In genomic region chr4:102569950-102570765, GRCm38 (mm10) we compare ENCODE assay signal across 7 mouse cellular contexts.
A peak's percentile ranks its signal among the peaks of the same experiment; 100 is the strongest.
DNase-seq lines count a peak whose midpoint lies in the region; ATAC-seq lines count a peak whose summit lies in the region.

No protein-coding gene starts in this region.

- DNase-seq in R1 (ENCODE audit: low read depth, low spot score) = peak; percentile 2
- DNase-seq in c-Kit-positive CD71-positive TER-119-positive erythroid progenitor cells, embryonic 14.5 days (ENCODE audit: low spot score) = peak; percentile 65
- peak; percentile 55 for DNase-seq in hindbrain, embryonic 11.5 days (ENCODE audit: low spot score)
- DNase-seq in spleen, postnatal 4 days (ENCODE audit: low spot score in 2 of 2) = peak; percentile 56 to 80

- H3K9ac ChIP-seq in forebrain, embryonic 15.5 days (replicated peaks) = peak overlapping the region; percentile 39
- peak overlapping the region; percentile 58 for H3K9ac ChIP-seq in hindbrain, embryonic 11.5 days (ENCODE audit: low read depth, low read length)
- peak overlapping the region; percentile 79 for H3K9ac ChIP-seq in limb, embryonic 13.5 days
- peak overlapping the region; percentile 65 for H3K9ac ChIP-seq in midbrain, embryonic 13.5 days (replicated peaks)

- H3K9me3 ChIP-seq in forebrain, embryonic 15.5 days = no peaks in the 10 kb centered on the region
- H3K9me3 ChIP-seq in hindbrain, embryonic 11.5 days (ENCODE audit: control insufficient read depth, low read length) = no peaks in the 10 kb centered on the region
- H3K9me3 ChIP-seq in limb, embryonic 13.5 days = no peaks in the 10 kb centered on the region
- no peaks in the 10 kb centered on the region for H3K9me3 ChIP-seq in midbrain, embryonic 13.5 days

- peak; percentile 77 for ATAC-seq in forebrain, embryonic 15.5 days (replicated peaks)
- peak; percentile 74 for ATAC-seq in hindbrain, embryonic 11.5 days (ENCODE audit: low FRiP score)
- peak; percentile 78 for ATAC-seq in limb, embryonic 13.5 days (ENCODE audit: low FRiP score, low read depth)
- peak; percentile 64 for ATAC-seq in midbrain, embryonic 13.5 days

- H3K4me2 ChIP-seq in forebrain, embryonic 15.5 days (replicated peaks) = peak overlapping the region; percentile 67
- peak overlapping the region; percentile 72 for H3K4me2 ChIP-seq in hindbrain, embryonic 11.5 days (replicated peaks; ENCODE audit: low read depth, low read length)
- peak overlapping the region; percentile 85 for H3K4me2 ChIP-seq in limb, embryonic 13.5 days (replicated peaks)
- peak overlapping the region; percentile 69 for H3K4me2 ChIP-seq in midbrain, embryonic 13.5 days (replicated peaks)

- H3K36me3 ChIP-seq in forebrain, embryonic 15.5 days = no peaks in the 10 kb centered on the region
- H3K36me3 ChIP-seq in hindbrain, embryonic 11.5 days (ENCODE audit: control insufficient read depth, insufficient read depth, low read length) = no peaks in the 10 kb centered on the region
- H3K36me3 ChIP-seq in limb, embryonic 13.5 days = no peaks in the 10 kb centered on the region
- no peaks in the 10 kb centered on the region for H3K36me3 ChIP-seq in midbrain, embryonic 13.5 days

- H3K4me3 ChIP-seq in forebrain, embryonic 15.5 days = peak overlapping the region; percentile 43
- H3K4me3 ChIP-seq in hindbrain, embryonic 11.5 days (ENCODE audit: low read depth, low read length) = peak overlapping the region; percentile 42
- H3K4me3 ChIP-seq in limb, embryonic 13.5 days = peak overlapping the region; percentile 59
- H3K4me3 ChIP-seq in midbrain, embryonic 13.5 days (replicated peaks) = peak overlapping the region; percentile 45

- H3K4me1 ChIP-seq in forebrain, embryonic 15.5 days = peaks cover 31% of the 10 kb centered on the region
- peaks cover 3% of the 10 kb centered on the region; the same call in 1 of the 2 replicates for H3K4me1 ChIP-seq in hindbrain, embryonic 11.5 days (replicated peaks; ENCODE audit: control insufficient read depth, insufficient read depth, low read length)
- H3K4me1 ChIP-seq in limb, embryonic 13.5 days = peaks cover 58% of the 10 kb centered on the region
- H3K4me1 ChIP-seq in midbrain, embryonic 13.5 days (replicated peaks) = peaks cover 43% of the 10 kb centered on the region

- peak overlapping the region; percentile 53 for H3K27ac ChIP-seq in forebrain, embryonic 15.5 days (replicated peaks)
- H3K27ac ChIP-seq in hindbrain, embryonic 11.5 days (ENCODE audit: low read depth, low read length) = no peak overlapping the region
- H3K27ac ChIP-seq in limb, embryonic 13.5 days = peak overlapping the region; percentile 84
- peak overlapping the region; percentile 47 for H3K27ac ChIP-seq in midbrain, embryonic 13.5 days

- under 1% methylated on average over 20 of the region's 20 CpGs for WGBS in forebrain, embryonic 15.5 days
- 0% methylated on average over 20 of the region's 20 CpGs for WGBS in hindbrain, embryonic 11.5 days
- under 1% methylated on average over 20 of the region's 20 CpGs for WGBS in limb, embryonic 13.5 days
- WGBS in midbrain, embryonic 13.5 days = under 1% methylated on average over 20 of the region's 20 CpGs

- peaks cover 4% of the 10 kb centered on the region; the same call in 1 of the 2 replicates for H3K27me3 ChIP-seq in forebrain, embryonic 15.5 days
- no peaks in the 10 kb centered on the region for H3K27me3 ChIP-seq in hindbrain, embryonic 11.5 days (ENCODE audit: control insufficient read depth, insufficient read depth, low read length)
- H3K27me3 ChIP-seq in limb, embryonic 13.5 days = 0 out of 2 replicates have a peak, but pooled peaks cover 2% of the 10 kb centered on the region
- peaks cover 21% of the 10 kb centered on the region; the same call in 1 of the 2 replicates for H3K27me3 ChIP-seq in midbrain, embryonic 13.5 days

Comparison
In these comparisons a context has a peak if more than half of its experiments do, and no peak if none do; other contexts are left out.
1. DNase-seq: peak in every context shown above with its lines; median percentile 68 in spleen, postnatal 4 days; 65 in c-Kit-positive CD71-positive TER-119-positive erythroid progenitor cells, embryonic 14.5 days; 55 in hindbrain, embryonic 11.5 days; 2 in R1.